Comparison of ENCODE assay signal across 24 mouse cellular contexts in genomic region chr4:53082451-53082850, GRCm38 (mm10).
DNase-seq lines count a peak whose midpoint lies in the region; ATAC-seq and TF ChIP-seq lines count a peak whose summit lies in the region.
"Had no signal": no experiment of that assay in that cellular context is flagged by ENCODE, and none has a peak within 500 bp of the region (broad histone marks: within the 10 kb centered on the region; RNA-seq: fewer than 3 reads in every experiment).

No protein-coding gene starts in this region.

- ATAC-seq in heart, embryonic 12.5 days (ENCODE audit: insufficient number of reproducible peaks, low FRiP score): no peak
- ATAC-seq: activated CD4-positive, CD25-positive, alpha-beta regulatory T cell, adult 4 months; forebrain, embryonic 15.5 days; intestine, postnatal 0 days had no signal

- no peak overlapping the region for H3K27ac ChIP-seq in heart, embryonic 12.5 days (ENCODE audit: poor library complexity, severe bottlenecking)
- H3K27ac ChIP-seq in kidney, adult 2 months (ENCODE audit: insufficient read depth, low read depth, low read length): no peak overlapping the region
- H3K27ac ChIP-seq: embryonic facial prominence, embryonic 10.5 days; embryonic facial prominence, embryonic 13.5 days; forebrain, embryonic 12.5 days; forebrain, embryonic 15.5 days; hindbrain, embryonic 15.5 days had no signal

- no peaks in the 10 kb centered on the region for H3K9me3 ChIP-seq in heart, embryonic 12.5 days (replicated peaks)
- H3K9me3 ChIP-seq: embryonic facial prominence, embryonic 10.5 days; embryonic facial prominence, embryonic 13.5 days; forebrain, embryonic 12.5 days; forebrain, embryonic 15.5 days; hindbrain, embryonic 15.5 days had no signal

- 75% methylated on average over 7 of the region's 7 CpGs for WGBS in heart, embryonic 12.5 days
- 68% methylated on average over 7 of the region's 7 CpGs for WGBS in kidney, adult 2 months

- H3K4me3 ChIP-seq in heart, embryonic 12.5 days: no peak overlapping the region
- H3K4me3 ChIP-seq in kidney, adult 2 months (ENCODE audit: insufficient read depth, low read depth, low read length): no peak overlapping the region
- H3K4me3 ChIP-seq: embryonic facial prominence, embryonic 10.5 days; embryonic facial prominence, embryonic 13.5 days; erythroblast, embryonic 14.5 days; forebrain, embryonic 12.5 days; forebrain, embryonic 15.5 days; hindbrain, embryonic 15.5 days had no signal

- H3K4me2 ChIP-seq in heart, embryonic 12.5 days: no peak overlapping the region
- H3K4me2 ChIP-seq: embryonic facial prominence, embryonic 13.5 days; forebrain, embryonic 12.5 days; forebrain, embryonic 15.5 days; hindbrain, embryonic 15.5 days had no signal

- no peaks in the 10 kb centered on the region for H3K4me1 ChIP-seq in heart, embryonic 12.5 days (replicated peaks)
- no peaks in the 10 kb centered on the region; the same call in 1 of the 2 replicates for H3K4me1 ChIP-seq in kidney, adult 2 months (ENCODE audit: control insufficient read depth, insufficient read depth, low read length)
- H3K4me1 ChIP-seq: embryonic facial prominence, embryonic 10.5 days; embryonic facial prominence, embryonic 13.5 days; forebrain, embryonic 12.5 days; forebrain, embryonic 15.5 days; hindbrain, embryonic 15.5 days had no signal

- H3K36me3 ChIP-seq in heart, embryonic 12.5 days: peaks cover 14% of the 10 kb centered on the region
- peaks cover 9% of the 10 kb centered on the region; the same call in 1 of the 2 replicates for H3K36me3 ChIP-seq in kidney, adult 2 months (ENCODE audit: control insufficient read depth, insufficient read depth, low read length)

- TF ChIP-seq POLR2A in kidney, adult 2 months (IDR thresholded peaks at IDR 0.05; ENCODE audit: low read depth, low read length): no peak

- H3K9ac ChIP-seq in heart, embryonic 12.5 days: no peak overlapping the region
- H3K9ac ChIP-seq: embryonic facial prominence, embryonic 13.5 days; forebrain, embryonic 12.5 days; forebrain, embryonic 15.5 days; hindbrain, embryonic 15.5 days had no signal

- no peak for TF ChIP-seq CTCF in kidney, adult 2 months (conservative IDR thresholded peaks at IDR 0.05; ENCODE audit: insufficient read depth, insufficient read length, low read depth, low read length)

- H3K27me3 ChIP-seq in heart, embryonic 12.5 days (replicated peaks): no peaks in the 10 kb centered on the region
- H3K27me3 ChIP-seq in kidney, adult 2 months (replicated peaks; ENCODE audit: control insufficient read depth, insufficient read depth, low read length): no peaks in the 10 kb centered on the region
- H3K27me3 ChIP-seq: embryonic facial prominence, embryonic 13.5 days; forebrain, embryonic 12.5 days; forebrain, embryonic 15.5 days; hindbrain, embryonic 15.5 days had no signal

- DNase-seq in gastrocnemius, adult 18-20 months (ENCODE audit: low spot score): peak; percentile 36
- no peak for DNase-seq in gastrocnemius, adult 8-10 months (ENCODE audit: low spot score in 2 of 2)
- peak; percentile 38 to 50 for DNase-seq in heart, adult 9 months (ENCODE audit: low spot score in 2 of 2)
- DNase-seq in kidney, adult 2 months: peak; percentile 46
- no peak for DNase-seq in kidney, postnatal 4 days
- peak; percentile 12 for DNase-seq in adipocyte (ENCODE audit: low spot score)
- DNase-seq in spleen, postnatal 14 days (ENCODE audit: low spot score in 2 of 2): no peak
- DNase-seq: adrenal gland, postnatal 10 days; adrenal gland, postnatal 36 days; cerebellum, adult 11 months; cerebellum, adult 2 months; cerebellum, adult 9-11 months; cerebellum, postnatal 36 days; embryo, embryonic 11 days; heart, postnatal 4 days had no signal

Comparison
In these comparisons a context has a peak if more than half of its experiments do, and no peak if none do; other contexts are left out.
1. DNase-seq: peak in gastrocnemius, adult 18-20 months (single experiment), heart, adult 9 months (2 of 2), kidney, adult 2 months (single experiment) and adipocyte (single experiment); none in gastrocnemius, adult 8-10 months (0 of 2), kidney, postnatal 4 days (0 of 2) and spleen, postnatal 14 days (0 of 2).